Mouse (Mus musculus): Measurements from ENCODE around the gene Olfr342. TPM values are rescaled to one million over a fixed set of nuclear protein-coding genes. Genes with fewer than 3 reads are reported as not detected.

The Olfr342 gene
- total RNA-seq (2015) = not detected in 2 replicates
- not detected in 2 replicates for total RNA-seq (2017)

DNA sequence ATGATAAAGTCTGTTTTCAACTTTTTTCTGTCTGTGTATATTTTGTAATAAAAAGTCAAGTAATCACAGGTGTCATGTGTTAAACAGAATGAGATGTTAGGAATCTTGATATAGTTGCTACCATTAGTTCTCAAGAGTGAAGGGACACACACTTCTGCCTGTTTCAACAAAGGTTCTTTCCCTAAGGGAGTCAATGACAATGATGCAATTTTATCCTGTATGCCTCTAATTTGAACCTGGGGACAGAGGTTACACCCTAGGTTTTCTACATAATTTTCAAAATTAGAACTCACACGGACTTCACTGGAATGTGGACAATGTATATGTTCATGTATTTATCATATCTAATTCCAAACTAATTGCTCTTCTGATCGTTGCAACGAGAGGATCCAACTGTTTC, at the start of gene Olfr342:
Olfr342 (plus strand) TSS at position 301 of the 400 bp plus-strand sequence.
- no peak for ATAC-seq (ENCODE audit: poor library complexity, severe bottlenecking)

DNA sequence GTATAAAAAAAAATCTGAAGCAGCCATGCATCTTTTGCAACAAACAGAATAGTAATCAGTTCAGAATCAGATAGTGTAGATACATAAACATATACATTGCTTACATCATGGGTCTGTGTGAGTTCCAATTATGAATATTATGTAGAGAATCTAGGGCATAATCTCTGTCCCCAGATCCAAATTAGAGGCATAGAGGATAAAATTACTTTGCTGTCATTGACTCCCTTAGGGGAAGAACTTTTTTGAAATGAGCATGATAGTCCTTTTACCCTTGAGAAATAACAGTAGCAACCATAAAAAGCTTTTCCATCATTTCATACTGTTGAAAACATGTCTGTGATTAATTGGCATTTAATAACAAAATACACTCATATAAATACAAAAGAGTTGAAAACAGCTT, 42.4 kb upstream of the Olfr342 start, which contains the start of gene Olfr341:
Olfr341 (minus strand) TSS at position 101 of the 400 bp plus-strand sequence.
- no peak for ATAC-seq (ENCODE audit: poor library complexity, severe bottlenecking)

DNA sequence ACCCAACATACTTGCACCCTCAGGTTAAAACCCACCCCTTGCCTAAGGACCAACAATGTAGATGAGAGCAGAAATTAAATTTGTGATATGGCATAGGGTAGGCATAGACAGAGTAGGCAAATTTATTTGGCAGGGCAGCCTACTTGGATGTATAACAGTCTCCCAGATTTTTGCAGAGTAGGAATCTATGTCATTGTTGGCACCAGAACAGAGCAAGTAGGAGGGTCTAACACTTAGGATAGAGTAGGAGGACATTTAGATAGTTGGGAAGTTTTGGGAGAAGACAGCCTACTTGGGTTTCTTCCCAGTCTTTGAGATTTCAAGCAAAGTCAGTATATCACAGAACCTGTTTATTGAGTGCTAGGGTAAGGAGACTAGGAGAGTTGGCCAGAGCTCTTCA, 40.4 kb downstream of the Olfr342 start:
- ATAC-seq (ENCODE audit: poor library complexity, severe bottlenecking) = no peak

DNA sequence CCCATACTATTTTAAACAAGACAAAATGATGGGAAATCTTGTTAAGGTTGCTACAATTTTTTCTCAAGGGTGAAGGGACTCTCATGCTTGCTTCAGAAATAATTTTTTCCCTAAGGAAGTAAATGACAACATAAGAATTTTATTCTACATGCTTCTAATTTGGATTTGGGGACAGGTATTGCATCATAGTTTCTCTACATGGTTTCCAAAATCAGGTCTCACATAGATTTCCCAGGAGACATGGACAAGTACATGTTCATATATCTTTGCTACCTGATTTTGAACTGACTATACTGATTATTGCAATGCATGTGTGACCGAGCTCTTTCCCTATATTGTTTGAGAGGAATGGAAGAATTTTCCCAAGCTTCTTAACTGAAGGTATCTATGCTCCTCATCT, 41.6 kb downstream of the Olfr342 start, which contains the start of gene Olfr344:
Olfr344 (plus strand) TSS at position 301 of the 400 bp plus-strand sequence.
- no peak for ATAC-seq (ENCODE audit: poor library complexity, severe bottlenecking)

DNA sequence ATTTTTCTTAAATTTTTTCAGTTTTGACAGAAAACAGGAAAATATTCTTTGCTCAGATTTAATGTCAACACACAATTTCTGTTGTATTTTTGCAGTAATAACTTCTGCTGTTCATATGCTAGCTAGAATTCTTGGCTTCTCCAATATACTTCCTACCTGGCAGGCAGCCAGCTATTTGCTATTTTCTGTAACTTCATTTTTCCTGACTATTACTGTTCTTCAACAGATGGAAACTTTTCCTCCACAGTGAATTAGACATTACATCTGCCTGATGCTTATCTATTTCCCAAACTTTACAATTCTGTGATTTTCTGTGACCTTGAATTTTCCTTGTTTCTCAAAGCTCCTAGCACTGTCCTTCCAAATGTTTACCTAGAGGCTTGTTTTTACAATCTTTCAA, 42.2 kb downstream of the Olfr342 start:
- no peak for ATAC-seq (ENCODE audit: poor library complexity, severe bottlenecking)

DNA sequence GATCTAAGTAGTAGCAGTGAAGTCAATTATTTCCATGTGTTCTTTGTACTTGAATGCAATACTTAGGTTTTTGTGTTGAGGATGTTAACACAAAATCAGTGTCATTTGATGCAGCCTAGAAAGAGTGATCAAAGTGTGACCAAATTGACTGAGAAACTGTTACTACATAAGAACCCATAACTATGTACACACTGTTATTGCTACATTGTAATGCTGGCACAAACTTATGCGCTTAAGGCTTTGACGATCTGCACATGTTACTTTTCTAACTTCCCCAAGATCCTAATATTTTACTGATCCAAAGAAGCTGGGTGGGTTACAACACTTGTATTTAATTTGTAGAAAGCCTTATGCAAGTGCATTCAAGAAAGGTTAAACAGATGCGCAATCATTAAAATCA, 43.0 kb downstream of the Olfr342 start:
- ATAC-seq (ENCODE audit: poor library complexity, severe bottlenecking) = no peak

Other genes with a start within 250 kb of the Olfr342 start
- not detected in 2 replicates for gene Olfr338, start 151.5 kb upstream of the Olfr342 start, total RNA-seq (2015)
- not detected in 2 replicates for gene Olfr338, start 151.5 kb upstream of the Olfr342 start, total RNA-seq (2017)
- gene Olfr339, start 106.1 kb upstream of the Olfr342 start, total RNA-seq (2015) = not detected in 2 replicates
- not detected in 2 replicates for gene Olfr339, start 106.1 kb upstream of the Olfr342 start, total RNA-seq (2017)
- gene Olfr340, start 72.4 kb upstream of the Olfr342 start, total RNA-seq (2015) = not detected in 2 replicates
- gene Olfr340, start 72.4 kb upstream of the Olfr342 start, total RNA-seq (2017) = not detected in 2 replicates
- not detected in 2 replicates for gene Olfr341, start 42.5 kb upstream of the Olfr342 start, total RNA-seq (2015)
- gene Olfr341, start 42.5 kb upstream of the Olfr342 start, total RNA-seq (2017) = not detected in 2 replicates
- gene Olfr344, start 41.7 kb downstream of the Olfr342 start, total RNA-seq (2015) = not detected in 2 replicates
- gene Olfr344, start 41.7 kb downstream of the Olfr342 start, total RNA-seq (2017) = not detected in 2 replicates
- not detected in 2 replicates for gene Olfr345, start 115.0 kb downstream of the Olfr342 start, total RNA-seq (2015)
- gene Olfr345, start 115.0 kb downstream of the Olfr342 start, total RNA-seq (2017) = not detected in 2 replicates
- gene Olfr346, start 160.8 kb downstream of the Olfr342 start, total RNA-seq (2015) = not detected in 2 replicates
- not detected in 2 replicates for gene Olfr346, start 160.8 kb downstream of the Olfr342 start, total RNA-seq (2017)
- gene Olfr347, start 206.9 kb downstream of the Olfr342 start, total RNA-seq (2015) = not detected in 2 replicates
- gene Olfr347, start 206.9 kb downstream of the Olfr342 start, total RNA-seq (2017) = not detected in 2 replicates

Measured in megakaryocyte, adult 5-6 weeks (primary cell).